Mouse (Mus musculus) heart, adult 2 months (tissue): Measurements from ENCODE around the gene Cdk14.

Experiments used
- CTCF ChIP-seq: fragments of 200-600 bp; IDR thresholded peaks from 2 replicates; pipeline ENCODE4 v1.8.1; 2022; ENCODE audit warnings: antibody characterized with exemption, mild to moderate bottlenecking, moderate library complexity
- EP300 ChIP-seq: fragments of 200-500 bp; IDR thresholded peaks from 2 replicates; pipeline ENCODE4 v1.6.1; 2011; ENCODE audit warnings: low read depth, low read length, control low read depth; ENCODE audit not compliant: insufficient read depth

GRCm38 (mm10) chr5:4961636-4962035 is 458.5 kb downstream of the Cdk14 start:
- TF ChIP-seq CTCF (no peak), EP300 (no peak)
